Mouse (Mus musculus) limb, embryonic 14.5 days (tissue): ENCODE measurements around the gene Gprin3. TPM values are rescaled to one million over a fixed set of nuclear protein-coding genes. Genes with fewer than 3 reads are reported as not detected.
"Not testable (repeated sequence)": the region's sequence is repeated elsewhere in the genome, so short reads cannot be mapped to it uniquely, and the experiment has no call there.

Experiments used
- ATAC-seq: fragments of 200-750 bp; cut with Nextera tagmentation; 2 replicates; pipeline ENCODE4 v1.8.0; 2017; ENCODE audit warnings: low read depth, moderate number of reproducible peaks, moderate TSS enrichment; ENCODE audit not compliant: low FRiP score
- DNase-seq: peaks from one replicate; pipeline ENCODE4 v3.0.0-alpha.2; 2015; ENCODE audit warnings: low spot score
- H3K27ac ChIP-seq: fragments of 300-500 bp; sonication (generic); replicated peaks from 2 replicates; pipeline ENCODE4 v1.5.1; 2014; ENCODE audit warnings: low read depth, mild to moderate bottlenecking, low read length, moderate library complexity, mixed read lengths
- H3K27me3 ChIP-seq: fragments of 300-500 bp; sonication (generic); 2 replicates; pipeline ENCODE4 v1.6.1; 2014; ENCODE audit warnings: low read length, mixed read lengths; ENCODE audit not compliant: control insufficient read depth, insufficient read depth
- H3K36me3 ChIP-seq: fragments of 300-500 bp; sonication (generic); 2 replicates; pipeline ENCODE4 v1.6.1; 2014; ENCODE audit warnings: mild to moderate bottlenecking, low read length, moderate library complexity, mixed read lengths; ENCODE audit not compliant: control insufficient read depth, insufficient read depth
- H3K4me1 ChIP-seq: fragments of 300-500 bp; sonication (generic); 2 replicates; pipeline ENCODE4 v1.6.1; 2014; ENCODE audit warnings: antibody characterized with exemption, low read length, mixed read lengths; ENCODE audit not compliant: control insufficient read depth, insufficient read depth
- H3K4me2 ChIP-seq: fragments of 300-500 bp; sonication (generic); replicated peaks from 2 replicates; pipeline ENCODE4 v1.6.1; 2014; ENCODE audit warnings: low read depth, mild to moderate bottlenecking, low read length, moderate library complexity; ENCODE audit not compliant: severe bottlenecking
- H3K4me3 ChIP-seq: fragments of 300-500 bp; sonication (generic); replicated peaks from 2 replicates; pipeline ENCODE4 v1.5.1; 2014; ENCODE audit warnings: low read length
- H3K9ac ChIP-seq: fragments of 300-500 bp; sonication (generic); 2 replicates; pipeline ENCODE4 v1.6.1; 2014; ENCODE audit warnings: mild to moderate bottlenecking, low read depth, low read length, moderate library complexity; ENCODE audit not compliant: severe bottlenecking
- H3K9me3 ChIP-seq: fragments of 300-500 bp; sonication (generic); 2 replicates; pipeline ENCODE4 v1.6.1; 2016; ENCODE audit warnings: low read length; ENCODE audit not compliant: control insufficient read depth
- POLR2A ChIP-seq: fragments of 200-500 bp; IDR thresholded peaks from 2 replicates; pipeline ENCODE4 v1.8.0; 2012; ENCODE audit warnings: inconsistent platforms, mild to moderate bottlenecking, moderate library complexity, borderline replicate concordance; ENCODE audit not compliant: insufficient read depth, insufficient read length; ENCODE audit errors: extremely low read depth
- WGBS: fragments of 180-500 bp; shearing (Covaris S2); extraction: QIAGEN DNeasy Blood & Tissue Kit; methylation state at CpG from one replicate; pipeline ENCODE4 v1.1.7; 2014; 5-methylcytosine and 5-hydroxymethylcytosine counted together
- polyA plus RNA-seq, 2 experiments: library from polyadenylated mRNA; depleted of rRNA in 1 of 2; stranded (reverse) in 1 of 2; unstranded in 1 of 2; fragments of >200 nt; fragmentation: Nextera tagmentation in 1 of 2; extraction: Ambion mirVana in 1 of 2; gene quantifications; 2 replicates each; pipeline versions ENCODE4 v1.2.1 to v1.2.3; 2012 to 2014

The Gprin3 gene
- polyA plus RNA-seq, 2 experiments, result 0.28 to 1.2 TPM

DNA sequence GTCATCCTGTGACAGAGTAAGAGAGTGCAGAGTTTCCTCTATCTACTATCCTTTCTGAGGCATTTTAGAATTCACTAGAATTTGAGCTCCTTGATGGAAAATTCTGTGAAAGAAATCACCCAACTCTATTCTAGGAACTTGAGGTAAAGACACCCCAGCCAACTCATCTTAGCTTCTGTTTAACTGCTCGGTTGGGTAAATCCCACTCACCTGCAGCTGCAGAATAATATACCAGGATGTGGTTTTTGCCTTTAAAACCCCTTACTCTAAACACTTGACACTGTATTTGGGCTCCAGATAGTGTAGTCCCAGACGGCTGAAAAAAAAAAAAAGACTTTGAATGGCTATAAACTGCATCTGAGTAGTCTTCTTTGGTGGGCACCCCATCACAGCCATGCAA is 112.9 kb downstream of the Gprin3 start:
- Histone ChIP-seq H3K4me1 (no peaks in the 10 kb centered on the region), H3K27me3 (no peaks in the 10 kb centered on the region), H3K36me3 (no peaks in the 10 kb centered on the region), H3K9ac (no peak overlapping the region), H3K4me2 (no peak overlapping the region), H3K4me3 (no peak overlapping the region), H3K27ac (no peak overlapping the region), H3K9me3 (no peaks in the 10 kb centered on the region)
- DNase-seq (no peak), ATAC-seq (no peak)
- TF ChIP-seq POLR2A, result no peak
- WGBS, result 56% methylated on average over 2 of the region's 2 CpGs

DNA sequence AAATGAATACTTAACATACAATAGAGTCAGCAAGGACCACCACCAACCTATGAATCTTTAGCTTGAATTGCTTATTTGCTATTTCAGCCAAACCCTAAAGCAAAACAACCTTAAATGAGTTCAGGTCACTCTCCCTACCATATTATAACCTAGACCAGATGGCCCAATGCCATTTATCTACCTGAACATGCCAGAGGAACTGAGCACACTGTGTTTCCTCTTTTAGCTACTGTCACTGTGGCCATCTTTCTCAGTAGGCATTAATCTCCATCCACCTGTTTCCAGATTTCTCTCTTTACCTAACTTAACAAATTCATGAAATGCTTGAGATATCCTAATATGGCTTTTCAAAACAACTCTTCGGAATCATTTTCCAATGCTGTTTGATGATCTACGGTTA is 114.9 kb downstream of the Gprin3 start:
- H3K4me1 ChIP-seq, result no peaks in the 10 kb centered on the region
- H3K27ac ChIP-seq, result no peak overlapping the region
- WGBS, result 92% methylated on average over 2 of the region's 2 CpGs
- H3K4me2 ChIP-seq, result no peak overlapping the region
- H3K4me3 ChIP-seq, result no peak overlapping the region
- no peak for TF ChIP-seq POLR2A
- H3K9ac ChIP-seq, result no peak overlapping the region
- no peak for ATAC-seq
- no peaks in the 10 kb centered on the region for H3K36me3 ChIP-seq
- no peaks in the 10 kb centered on the region for H3K27me3 ChIP-seq
- no peak for DNase-seq
- H3K9me3 ChIP-seq, result no peaks in the 10 kb centered on the region

DNA sequence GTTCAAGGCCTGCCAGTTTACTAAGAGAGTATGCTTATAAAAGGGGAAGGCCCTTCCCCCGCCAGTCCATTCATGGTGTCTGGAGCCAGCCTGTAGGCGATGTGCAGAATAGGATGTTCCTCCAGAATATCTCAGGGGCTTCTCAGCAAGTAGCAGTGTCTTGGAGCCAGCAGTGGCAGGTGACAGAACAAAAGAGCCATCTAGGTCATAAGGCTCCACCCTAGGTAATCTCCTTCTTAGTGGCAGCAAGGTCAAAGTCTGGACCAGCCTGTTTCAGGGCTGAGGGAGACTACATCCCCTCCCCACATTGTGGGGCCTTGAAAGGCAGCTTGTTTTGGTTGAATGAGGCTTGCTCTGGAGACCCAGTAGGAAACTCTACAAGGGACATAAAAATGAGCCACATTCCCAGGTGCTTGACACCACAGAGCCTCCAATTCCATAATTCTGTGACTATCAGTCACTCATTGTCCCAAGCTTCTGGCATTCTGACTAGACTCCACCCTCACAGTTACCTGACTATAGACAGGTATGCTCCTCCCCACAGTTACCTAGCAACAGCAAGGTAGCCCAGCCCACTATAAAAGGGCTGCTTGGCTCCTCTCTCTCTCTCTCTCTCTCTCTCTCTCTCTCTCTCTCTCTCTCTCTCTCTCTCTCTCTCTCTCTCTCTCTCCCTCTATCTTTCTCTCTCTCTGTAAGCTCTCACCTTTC is 121.7 kb downstream of the Gprin3 start:
- not testable (repeated sequence) for H3K4me3 ChIP-seq, H3K9me3 ChIP-seq, ATAC-seq, H3K27ac ChIP-seq, H3K4me1 ChIP-seq, DNase-seq, H3K4me2 ChIP-seq, H3K36me3 ChIP-seq, H3K9ac ChIP-seq, H3K27me3 ChIP-seq
- WGBS, result 93% methylated on average over 2 of the region's 2 CpGs

DNA sequence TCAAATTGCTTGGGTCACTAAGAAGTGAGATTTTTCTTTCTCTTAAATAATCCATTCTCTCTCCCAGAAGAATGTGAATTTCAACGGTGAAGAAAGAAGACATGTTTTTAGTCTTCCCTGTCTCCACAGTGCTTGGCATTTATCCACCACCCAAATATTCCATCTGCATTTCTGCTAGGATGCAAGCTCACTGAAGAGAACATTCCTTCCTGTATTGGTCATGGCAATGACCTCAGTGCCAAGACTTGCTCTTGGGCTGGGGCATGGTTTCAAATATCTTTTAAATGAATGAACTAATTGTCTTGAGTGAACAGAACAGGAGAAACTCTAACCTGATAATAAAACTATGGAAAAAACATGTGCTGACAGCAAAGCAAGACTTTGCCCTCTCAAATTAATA is 123.1 kb downstream of the Gprin3 start:
- DNase-seq (peak; percentile 22), ATAC-seq (peak; percentile 65; the same call in 1 of the 2 replicates)
- Histone ChIP-seq H3K27ac (no peak overlapping the region), H3K36me3 (no peaks in the 10 kb centered on the region), H3K27me3 (no peaks in the 10 kb centered on the region), H3K4me3 (no peak overlapping the region), H3K4me2 (no peak overlapping the region), H3K9ac (no peak overlapping the region), H3K9me3 (no peaks in the 10 kb centered on the region), H3K4me1 (no peaks in the 10 kb centered on the region)
- WGBS, result 86% methylated on average over 1 of the region's 1 CpGs
- no peak for TF ChIP-seq POLR2A

Other genes with a start within 250 kb of the Gprin3 start
- gene Tigd2, start 217.4 kb downstream of the Gprin3 start, polyA plus RNA-seq (2012; rRNA removed), result 4.3 and 4.4 TPM in 2 replicates
- 12.7 and 13.1 TPM in 2 replicates for gene Tigd2, start 217.4 kb downstream of the Gprin3 start, polyA plus RNA-seq (2014; fragmentation: Nextera tagmentation; extraction: Ambion mirVana)